Mouse (Mus musculus) intestine, postnatal 0 days (tissue): Measurements from ENCODE around the gene Kdm6b. TPM values are rescaled to one million over a fixed set of nuclear protein-coding genes. Genes with fewer than 3 reads are reported as not detected.
A peak's percentile ranks its signal among the peaks of the same experiment; 100 is the strongest.

Source experiments
- ATAC-seq: fragments of 200-750 bp; cut with Nextera tagmentation; 2 replicates; pipeline ENCODE4 v1.8.0; 2017; ENCODE audit warnings: mild to moderate bottlenecking, moderate TSS enrichment, moderate library complexity
- H3K27ac ChIP-seq: fragments of 300-500 bp; sonication (generic); 2 replicates; pipeline ENCODE4 v1.5.1; 2014; ENCODE audit warnings: mild to moderate bottlenecking, low read depth, low read length, moderate library complexity
- H3K27me3 ChIP-seq: fragments of 300-500 bp; sonication (generic); replicated peaks from 2 replicates; pipeline ENCODE4 v1.6.1; 2014; ENCODE audit warnings: low read length, mixed read lengths; ENCODE audit not compliant: control insufficient read depth, insufficient read depth
- H3K36me3 ChIP-seq: fragments of 300-500 bp; sonication (generic); 2 replicates; pipeline ENCODE4 v1.6.1; 2014; ENCODE audit warnings: mild to moderate bottlenecking, moderate library complexity; ENCODE audit not compliant: control insufficient read depth, insufficient read depth
- H3K4me1 ChIP-seq: fragments of 300-500 bp; sonication (generic); replicated peaks from 2 replicates; pipeline ENCODE4 v1.6.1; 2014; ENCODE audit warnings: antibody characterized with exemption, low read length, mixed read lengths; ENCODE audit not compliant: control insufficient read depth, insufficient read depth
- H3K4me2 ChIP-seq: fragments of 300-500 bp; sonication (generic); replicated peaks from 2 replicates; pipeline ENCODE4 v1.6.1; 2014; ENCODE audit warnings: low read depth, mild to moderate bottlenecking, moderate library complexity
- H3K4me3 ChIP-seq: fragments of 300-500 bp; sonication (generic); 2 replicates; pipeline ENCODE4 v1.5.1; 2014; ENCODE audit warnings: low read depth, low read length
- H3K9ac ChIP-seq: fragments of 300-500 bp; sonication (generic); 2 replicates; pipeline ENCODE4 v1.6.1; 2014; ENCODE audit warnings: mild to moderate bottlenecking, low read depth, low read length
- H3K9me3 ChIP-seq: fragments of 300-500 bp; sonication (generic); 2 replicates; pipeline ENCODE4 v1.6.1; 2016; ENCODE audit warnings: mixed run types; ENCODE audit not compliant: control insufficient read depth
- CTCF ChIP-seq: sonication (generic); IDR thresholded peaks from 2 replicates; pipeline ENCODE4 v1.5.1; 2016; ENCODE audit warnings: low read depth, mild to moderate bottlenecking, control low read depth, antibody characterized with exemption, moderate library complexity
- WGBS: fragments of 180-500 bp; shearing (Covaris S2); extraction: QIAGEN DNeasy Blood & Tissue Kit; methylation state at CpG from one replicate; pipeline ENCODE4 v1.1.7; 2014; 5-methylcytosine and 5-hydroxymethylcytosine counted together
- polyA plus RNA-seq: library from polyadenylated mRNA; unstranded; fragments of >200 nt; fragmentation: Nextera tagmentation; extraction: Ambion mirVana; gene quantifications from 2 replicates; pipeline ENCODE4 v1.2.1, GENCODE M21; 2015

Kdm6b gene
- polyA plus RNA-seq, 1 experiment from 2014 or later = 18.2 TPM

DNA sequence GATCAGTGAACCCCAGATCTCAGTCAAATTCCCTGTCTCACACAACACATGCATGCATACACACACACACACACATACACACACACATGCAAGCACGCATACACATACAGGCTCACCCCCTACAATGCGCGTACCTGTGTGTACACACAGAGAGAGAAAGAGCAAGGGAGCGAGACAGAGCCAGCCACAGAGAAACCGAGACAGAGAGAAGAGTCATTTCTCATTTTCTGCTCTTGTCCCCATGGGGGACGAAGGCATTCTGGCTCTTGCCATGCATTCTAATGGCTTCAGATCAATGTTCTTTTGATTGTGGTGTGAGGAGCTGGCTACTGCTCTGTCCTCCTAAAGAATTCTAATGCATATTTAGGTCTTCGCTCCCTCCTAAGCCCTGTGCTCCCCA lies 33.8 kb upstream of the Kdm6b start:
- 89% methylated on average over 7 of the region's 7 CpGs for WGBS
- no peak for TF ChIP-seq CTCF
- ATAC-seq = no peak

DNA sequence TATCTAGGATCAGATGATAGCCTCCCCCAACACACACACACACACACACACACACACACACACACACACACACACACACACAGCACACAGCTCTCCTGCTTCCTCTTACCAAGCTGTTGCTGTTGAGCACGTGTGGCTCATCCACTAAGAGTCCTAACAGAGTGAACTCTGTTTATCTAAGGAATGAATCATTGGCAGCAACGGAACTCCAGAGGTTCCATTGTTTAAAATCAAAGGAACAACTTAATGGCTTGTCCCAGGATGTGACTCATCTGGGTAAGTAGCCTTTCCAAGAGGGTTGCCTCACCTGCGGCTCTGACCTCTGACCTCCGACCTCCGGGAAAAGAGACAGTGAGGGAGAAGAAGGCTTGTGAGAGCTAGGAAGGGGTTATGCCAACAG lies 29.9 kb upstream of the Kdm6b start:
- Histone ChIP-seq H3K27ac (no peak overlapping the region), H3K36me3 (no peaks in the 10 kb centered on the region)
- ATAC-seq = peak; percentile 86

More for the DNA sequence above, 33.8 kb upstream of the Kdm6b start:
- Histone ChIP-seq H3K27me3 (no peaks in the 10 kb centered on the region), H3K4me3 (no peak overlapping the region), H3K36me3 (no peaks in the 10 kb centered on the region), H3K4me1 (no peaks in the 10 kb centered on the region), H3K27ac (no peak overlapping the region), H3K9me3 (no peaks in the 10 kb centered on the region), H3K9ac (no peak overlapping the region), H3K4me2 (no peak overlapping the region)

DNA sequence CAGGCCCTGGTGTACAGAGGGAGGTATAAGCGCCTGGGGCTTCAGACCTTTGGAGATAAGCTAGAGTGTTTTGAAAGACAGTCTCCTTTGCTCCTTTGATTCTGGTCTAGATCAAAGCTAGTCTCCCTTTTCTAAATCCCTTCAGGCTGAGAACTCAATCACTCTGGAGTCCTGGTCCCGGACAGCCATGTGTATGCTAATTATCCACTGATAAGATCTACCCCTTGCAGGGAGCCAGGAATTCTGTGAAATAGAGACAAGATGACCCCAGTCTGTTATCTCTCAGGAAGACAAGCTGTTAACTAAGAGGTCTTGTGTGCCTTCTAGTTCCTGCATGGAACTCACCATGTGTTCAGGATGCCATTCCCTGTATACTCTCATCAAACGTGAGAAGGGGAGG lies 23.8 kb upstream of the Kdm6b start:
- ATAC-seq = no peak
- TF ChIP-seq CTCF = no peak
- H3K27ac ChIP-seq = no peak overlapping the region
- no peaks in the 10 kb centered on the region for H3K36me3 ChIP-seq
- no peak overlapping the region for H3K4me2 ChIP-seq
- WGBS = 53% methylated on average over 3 of the region's 3 CpGs
- no peaks in the 10 kb centered on the region for H3K27me3 ChIP-seq
- no peaks in the 10 kb centered on the region for H3K4me1 ChIP-seq
- H3K9ac ChIP-seq = no peak overlapping the region
- no peak overlapping the region for H3K4me3 ChIP-seq
- no peaks in the 10 kb centered on the region for H3K9me3 ChIP-seq

More for the DNA sequence above, 29.9 kb upstream of the Kdm6b start:
- Histone ChIP-seq H3K4me3 (no peak overlapping the region), H3K27me3 (no peaks in the 10 kb centered on the region), H3K9me3 (no peaks in the 10 kb centered on the region), H3K9ac (no peak overlapping the region), H3K4me2 (no peak overlapping the region), H3K4me1 (no peaks in the 10 kb centered on the region)
- 8% methylated on average over 5 of the region's 5 CpGs for WGBS
- no peak for TF ChIP-seq CTCF

DNA sequence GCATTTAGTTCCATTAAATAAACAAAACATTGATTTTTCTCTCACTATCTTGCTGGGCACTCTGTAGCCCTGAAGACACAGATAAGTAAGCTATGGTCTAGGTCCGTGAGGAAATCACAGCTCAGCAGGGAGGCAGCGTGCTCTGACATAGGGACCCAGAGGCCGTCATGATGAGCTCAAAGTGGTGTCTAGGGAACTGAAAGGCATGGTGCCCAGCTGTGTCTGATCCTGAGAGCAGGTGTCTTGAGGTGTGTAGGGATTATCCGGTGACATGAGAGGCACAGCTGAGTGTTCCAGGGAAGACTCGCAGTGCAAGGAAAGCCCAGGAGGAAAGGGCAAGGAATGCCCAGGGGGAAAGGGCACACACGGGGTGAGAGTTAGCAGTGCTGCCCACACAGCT lies 19.7 kb upstream of the Kdm6b start:
- Histone ChIP-seq H3K4me3 (no peak overlapping the region), H3K9ac (no peak overlapping the region), H3K9me3 (no peaks in the 10 kb centered on the region), H3K36me3 (no peaks in the 10 kb centered on the region), H3K4me1 (peaks cover 4% of the 10 kb centered on the region; the same call in 1 of the 2 replicates), H3K27me3 (no peaks in the 10 kb centered on the region), H3K4me2 (no peak overlapping the region), H3K27ac (no peak overlapping the region)
- TF ChIP-seq CTCF = no peak
- no peak for ATAC-seq
- 66% methylated on average over 6 of the region's 6 CpGs for WGBS

DNA sequence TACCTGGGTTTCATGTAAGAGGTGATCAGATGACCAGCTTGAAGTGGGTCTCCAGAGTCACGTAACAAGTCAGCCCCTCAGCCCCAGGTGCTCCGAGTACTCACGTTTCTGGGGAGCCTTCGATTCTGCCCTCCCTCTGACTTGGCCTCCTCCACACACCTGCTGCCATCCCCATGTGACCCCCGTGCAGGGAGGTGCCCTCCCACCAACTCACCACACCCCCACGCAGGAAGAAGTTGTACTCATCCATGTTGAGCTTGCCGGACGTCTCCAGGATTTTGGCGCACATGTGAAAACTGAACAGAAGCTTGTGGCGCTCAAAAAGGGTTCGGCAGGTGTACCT lies 19.1 kb upstream of the Kdm6b start:
- WGBS = 73% methylated on average over 11 of the region's 11 CpGs
- no peaks in the 10 kb centered on the region for H3K9me3 ChIP-seq
- H3K4me1 ChIP-seq = peaks cover 4% of the 10 kb centered on the region; the same call in 1 of the 2 replicates
- H3K9ac ChIP-seq = no peak overlapping the region
- no peak for TF ChIP-seq CTCF
- no peak overlapping the region for H3K4me2 ChIP-seq
- H3K27ac ChIP-seq = no peak overlapping the region
- no peaks in the 10 kb centered on the region for H3K36me3 ChIP-seq
- H3K4me3 ChIP-seq = no peak overlapping the region
- no peak for ATAC-seq
- H3K27me3 ChIP-seq = no peaks in the 10 kb centered on the region

DNA sequence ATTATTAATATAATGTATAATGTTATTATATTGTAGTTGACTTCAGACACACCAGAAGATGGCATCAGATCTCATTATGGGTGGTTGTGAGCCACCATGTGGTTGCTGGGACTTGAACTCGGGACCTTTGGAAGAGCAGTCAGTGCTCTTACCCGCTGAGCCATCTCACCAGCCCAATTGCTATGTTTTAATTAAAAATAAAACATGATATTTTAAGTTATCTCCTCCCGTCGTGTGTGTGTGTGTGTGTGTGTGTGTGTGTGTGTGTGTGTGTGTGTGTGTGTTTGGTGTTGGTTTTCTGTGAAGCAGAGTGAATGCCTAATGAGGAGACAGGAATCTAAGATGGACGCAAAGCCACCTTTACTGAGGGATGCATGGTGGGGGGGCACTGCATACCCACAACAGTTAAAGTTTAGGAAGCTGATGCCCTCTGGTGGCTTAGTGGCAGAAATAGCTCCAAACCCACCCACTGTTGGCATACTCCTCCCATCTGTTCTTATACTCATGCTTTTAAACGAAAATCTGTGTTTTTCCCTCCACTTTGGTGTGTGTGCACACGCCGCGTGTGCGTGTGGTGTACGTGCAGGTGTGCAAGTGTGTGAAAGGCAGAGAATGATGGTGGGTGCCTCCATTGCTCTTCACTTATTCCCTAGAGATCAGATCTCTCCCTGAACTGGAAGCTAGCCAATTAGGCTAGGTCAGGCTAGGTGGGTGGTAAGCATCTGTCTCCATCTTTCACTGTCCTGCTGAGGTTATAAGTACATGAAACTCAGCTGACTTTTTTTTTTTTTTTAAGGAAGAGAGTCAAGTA lies 18.6 kb upstream of the Kdm6b start:
- Histone ChIP-seq H3K36me3 (no peaks in the 10 kb centered on the region), H3K27ac (no peak overlapping the region), H3K4me2 (0 out of 2 replicates have a peak overlapping the region, but pooled peaks have one; percentile 21), H3K4me1 (peaks cover 4% of the 10 kb centered on the region; the same call in 1 of the 2 replicates), H3K27me3 (no peaks in the 10 kb centered on the region), H3K9me3 (no peaks in the 10 kb centered on the region), H3K9ac (no peak overlapping the region), H3K4me3 (no peak overlapping the region)
- peak; percentile 90 for TF ChIP-seq CTCF
- ATAC-seq = 0 out of 2 replicates have a peak, but pooled peaks have one; percentile 37
- 41% methylated on average over 11 of the region's 11 CpGs for WGBS
